Mouse (Mus musculus): ENCODE data around the gene Ccdc34. TPM values are rescaled to one million over a fixed set of nuclear protein-coding genes. Genes with fewer than 3 reads are reported as not detected.
A peak's percentile ranks its signal among the peaks of the same experiment; 100 is the strongest.

Gene Ccdc34
- polyA plus RNA-seq (2015; fragmentation: Nextera tagmentation; extraction: Ambion mirVana), result 40.0 and 43.0 TPM in 2 replicates

DNA sequence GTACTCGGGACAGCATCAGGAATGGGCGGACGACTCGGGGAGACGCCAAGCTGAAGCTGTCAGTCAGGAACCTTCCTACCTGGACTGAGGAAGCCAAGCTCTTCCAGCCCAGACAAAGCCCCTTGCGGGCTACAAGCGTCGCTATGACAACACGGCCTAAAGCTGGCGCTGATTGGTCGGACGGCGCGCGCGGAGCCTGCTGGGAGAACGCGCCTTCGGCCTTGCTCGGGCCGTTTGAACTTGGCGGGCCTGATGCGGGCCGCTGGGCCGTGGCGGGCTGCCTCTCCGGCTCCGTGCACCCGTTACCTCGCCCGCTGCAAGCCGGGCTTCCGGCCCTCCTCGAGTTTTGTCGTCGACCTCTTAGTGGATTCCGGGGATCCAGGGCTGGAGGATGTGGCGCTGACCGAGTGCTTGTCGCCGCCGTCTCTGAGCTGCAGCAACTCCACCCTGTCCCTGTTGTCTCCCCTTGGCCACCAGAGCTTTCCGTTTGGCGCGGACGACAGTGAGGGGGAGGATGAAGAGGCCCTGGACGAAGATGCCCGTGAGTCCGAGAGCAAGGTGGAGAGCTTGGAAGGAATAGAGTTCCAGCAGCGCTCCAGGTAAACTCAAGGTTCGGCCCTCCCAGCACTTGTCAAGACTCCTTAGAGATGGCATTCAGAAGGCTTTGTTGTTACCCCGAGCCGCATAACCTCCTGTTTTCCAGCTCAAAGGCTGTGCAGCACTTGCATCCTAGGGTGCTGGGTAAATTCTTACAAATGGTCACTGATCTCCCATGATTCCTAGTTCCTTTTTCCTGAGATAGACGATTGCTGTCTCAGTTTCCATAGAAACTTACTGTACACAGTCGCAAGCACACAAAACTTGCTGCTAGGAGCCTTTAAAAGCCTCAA lies at the start of gene Ccdc34:
TSS of gene Ccdc34 (plus strand) at position 202 of the 890 bp plus-strand sequence.
- peak; percentile 93 for DNase-seq (ENCODE audit: low spot score)

DNA sequence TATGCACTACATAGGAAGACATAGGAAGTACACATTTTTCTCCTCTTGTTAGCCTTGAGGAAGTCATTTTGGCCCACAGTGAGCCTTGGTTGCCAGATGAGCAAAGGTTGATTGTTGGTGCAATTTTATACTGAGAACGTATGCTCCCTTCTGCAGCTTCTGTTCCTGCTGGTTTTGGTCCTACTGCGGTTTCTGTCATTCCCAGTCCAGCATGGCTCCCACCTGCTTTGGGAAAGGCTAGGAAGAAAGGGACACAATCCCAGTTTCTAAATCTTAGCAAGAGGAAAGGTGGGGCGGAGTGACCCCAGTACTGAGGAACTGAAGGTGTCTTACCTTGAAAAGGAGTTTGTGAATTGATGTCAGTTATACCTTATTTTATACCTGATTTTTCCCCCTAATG lies 48.2 kb upstream of the Ccdc34 start:
- no peak for DNase-seq (ENCODE audit: low spot score)

DNA sequence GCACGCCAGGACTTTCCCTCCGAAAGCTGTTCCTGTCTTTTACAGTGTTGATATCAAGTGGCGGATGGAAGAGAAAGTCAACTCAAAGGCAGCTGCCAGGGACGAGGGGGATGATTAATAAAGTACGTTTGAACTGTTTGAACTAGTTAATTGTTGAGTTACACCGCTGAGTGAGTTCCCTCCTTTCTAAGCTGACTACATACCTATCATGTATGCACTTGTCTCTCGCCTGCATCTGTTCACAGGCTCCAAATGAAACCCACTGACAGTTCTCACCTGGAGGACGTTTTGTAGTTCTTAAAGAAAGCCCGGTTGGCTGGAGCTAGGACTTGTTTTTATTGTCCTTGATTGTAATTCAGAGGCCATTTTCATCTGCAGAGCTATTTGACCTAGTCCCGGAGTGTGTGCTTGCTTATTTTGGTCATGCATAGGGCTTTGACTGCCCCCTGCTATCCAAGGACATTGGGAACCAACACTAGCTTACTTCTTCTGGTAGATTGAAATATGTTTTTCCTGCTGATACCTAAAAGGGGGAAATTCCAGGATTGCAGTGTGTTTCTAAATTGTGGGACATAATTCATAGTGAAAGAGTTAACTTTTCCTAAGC lies 47.6 kb upstream of the Ccdc34 start:
- DNase-seq (ENCODE audit: low spot score), result no peak

DNA sequence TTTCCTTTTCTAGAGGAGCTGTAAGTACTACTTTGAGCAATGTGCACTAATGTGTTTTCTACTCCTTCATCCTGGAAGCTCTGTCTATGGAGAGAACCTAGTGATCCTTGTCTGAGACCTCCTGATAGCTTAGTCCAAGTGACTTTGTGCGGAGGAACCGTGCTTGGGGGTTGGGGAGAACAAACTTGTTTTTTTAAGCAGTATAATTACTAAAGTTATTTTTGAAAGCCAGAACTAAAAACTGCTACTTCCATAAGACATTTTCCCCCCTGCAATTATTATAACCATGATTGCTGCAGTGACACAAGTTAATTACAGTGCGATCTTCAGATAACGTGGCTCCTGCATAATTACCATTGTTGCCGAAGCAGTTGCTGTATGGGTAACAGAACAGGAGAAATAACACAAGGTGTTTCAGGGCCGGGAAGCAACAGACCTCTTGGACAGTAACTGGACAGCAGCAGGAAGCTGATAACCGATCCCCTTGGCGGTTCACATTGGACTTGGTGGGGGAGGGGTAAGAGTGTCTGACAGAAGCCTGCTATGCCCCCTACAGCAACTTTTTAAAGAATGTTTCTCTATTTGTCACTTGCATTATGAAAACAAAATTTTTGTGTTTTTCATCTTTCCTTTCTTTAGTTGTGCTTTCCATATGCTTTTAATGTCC lies 46.7 kb upstream of the Ccdc34 start:
- no peak for DNase-seq (ENCODE audit: low spot score)

DNA sequence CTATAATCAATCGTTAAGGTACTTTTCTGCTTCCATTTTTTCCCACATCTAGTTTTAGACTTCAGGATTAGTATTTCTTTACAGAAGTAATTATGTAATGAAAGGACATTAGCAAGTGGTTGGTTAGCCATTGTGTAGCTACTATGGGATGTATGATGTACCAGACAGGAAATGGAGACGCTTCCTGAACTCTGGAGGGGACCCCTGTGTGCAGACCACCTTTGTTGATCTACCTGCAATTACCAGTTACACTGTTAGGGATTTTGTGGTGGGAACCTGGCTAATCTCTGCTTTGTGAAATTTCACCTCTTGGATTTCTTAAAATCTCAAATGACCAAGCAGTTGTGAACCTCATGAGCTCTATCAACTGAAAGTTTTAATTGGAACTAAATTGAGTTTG lies 45.3 kb upstream of the Ccdc34 start:
- no peak for DNase-seq (ENCODE audit: low spot score)

DNA sequence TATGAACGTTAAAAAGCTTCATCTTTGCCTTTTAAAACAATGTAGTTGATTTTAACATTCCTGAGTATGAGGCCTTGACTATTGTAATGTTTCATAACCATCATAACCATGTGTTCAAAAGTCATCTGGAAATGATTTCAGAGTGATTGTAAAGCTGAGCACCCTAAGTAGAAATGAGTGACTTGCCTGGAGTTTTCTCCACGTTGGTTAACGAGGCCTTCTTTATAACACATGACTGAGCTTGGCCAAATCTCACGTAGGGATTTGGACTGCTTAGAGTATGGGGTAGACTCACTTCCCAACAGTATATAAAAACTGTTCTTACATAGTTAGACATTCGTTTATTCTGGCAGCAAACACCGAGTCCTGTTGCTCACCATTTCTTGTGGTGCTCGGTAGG lies 44.7 kb upstream of the Ccdc34 start:
- no peak for DNase-seq (ENCODE audit: low spot score)

DNA sequence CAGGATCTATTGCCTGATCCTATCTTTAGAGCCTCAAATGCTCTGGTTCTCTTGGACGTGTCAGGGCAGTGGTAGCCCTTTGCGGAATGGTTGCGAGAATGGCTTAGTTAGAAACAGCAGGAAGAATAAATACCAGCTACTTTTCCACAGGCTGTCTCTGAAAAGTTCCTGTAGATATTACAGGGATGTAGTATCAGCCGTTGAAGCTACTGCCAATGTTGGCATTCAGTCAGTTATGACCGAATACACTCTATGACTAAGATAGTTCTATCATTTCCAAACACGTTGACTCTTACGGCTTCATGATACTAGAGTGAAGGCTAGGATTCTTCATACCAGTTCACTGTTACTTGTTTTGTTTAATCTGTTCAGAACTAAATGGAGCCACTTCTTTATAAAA lies 42.8 kb upstream of the Ccdc34 start:
- DNase-seq (ENCODE audit: low spot score), result no peak

DNA sequence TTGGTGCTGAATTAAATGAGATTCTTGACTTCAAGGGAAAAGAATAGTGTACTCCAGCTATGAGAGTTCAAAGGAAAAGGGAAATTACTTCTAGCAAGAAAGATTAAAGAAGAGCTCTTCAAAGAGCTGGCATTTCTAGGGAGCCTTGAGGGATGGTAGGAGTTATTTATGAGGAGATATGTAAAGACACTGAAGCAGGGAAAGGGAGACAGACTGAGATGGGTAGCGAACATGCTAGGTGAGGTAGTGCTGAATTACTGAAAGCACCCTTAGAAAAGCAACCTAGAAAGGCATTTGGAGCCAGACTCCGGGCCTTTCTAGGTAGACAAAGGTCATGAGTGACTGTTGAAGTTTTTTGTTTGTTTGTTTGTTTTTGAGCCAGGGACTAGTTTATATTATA lies 41.4 kb upstream of the Ccdc34 start:
- no peak for DNase-seq (ENCODE audit: low spot score)

DNA sequence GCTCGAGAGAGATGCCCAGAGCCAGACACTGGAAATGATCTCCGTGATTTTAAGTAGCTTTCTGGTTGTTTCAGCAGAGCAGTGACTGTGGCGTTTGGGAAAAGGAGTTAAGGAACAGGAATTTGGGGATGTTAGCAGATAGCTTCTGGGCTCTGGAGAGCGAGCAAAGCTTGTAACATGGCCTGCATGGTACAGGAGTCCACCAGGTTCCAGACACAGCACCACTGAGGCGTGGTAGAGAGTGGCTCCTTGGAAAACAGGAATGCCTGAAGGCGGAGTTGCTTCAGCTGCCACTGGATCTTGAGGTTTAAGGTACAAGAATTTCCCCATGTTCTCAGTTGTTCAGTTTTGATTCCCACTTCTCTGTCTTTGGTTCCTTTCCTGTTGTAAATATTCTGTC lies 40.3 kb upstream of the Ccdc34 start:
- no peak for DNase-seq (ENCODE audit: low spot score)

DNA sequence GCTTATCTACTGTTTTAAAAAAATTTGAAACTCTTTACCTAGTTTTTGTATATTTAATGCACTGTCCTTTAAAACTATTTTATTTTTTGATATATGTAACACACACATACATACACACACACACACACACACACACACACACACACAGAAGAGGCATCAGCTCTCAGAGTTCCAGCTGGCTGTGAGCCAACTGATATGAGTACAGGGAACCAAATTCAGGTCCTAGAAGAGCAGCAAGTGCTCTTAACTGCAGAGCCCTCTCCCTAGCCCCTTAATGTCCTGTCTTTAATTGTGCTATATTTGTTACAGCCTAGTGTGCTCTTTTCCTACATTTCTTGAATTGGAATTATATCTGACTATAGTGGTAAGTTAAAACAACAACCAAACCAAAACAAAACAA lies 38.4 kb upstream of the Ccdc34 start:
- no peak for DNase-seq (ENCODE audit: low spot score)

DNA sequence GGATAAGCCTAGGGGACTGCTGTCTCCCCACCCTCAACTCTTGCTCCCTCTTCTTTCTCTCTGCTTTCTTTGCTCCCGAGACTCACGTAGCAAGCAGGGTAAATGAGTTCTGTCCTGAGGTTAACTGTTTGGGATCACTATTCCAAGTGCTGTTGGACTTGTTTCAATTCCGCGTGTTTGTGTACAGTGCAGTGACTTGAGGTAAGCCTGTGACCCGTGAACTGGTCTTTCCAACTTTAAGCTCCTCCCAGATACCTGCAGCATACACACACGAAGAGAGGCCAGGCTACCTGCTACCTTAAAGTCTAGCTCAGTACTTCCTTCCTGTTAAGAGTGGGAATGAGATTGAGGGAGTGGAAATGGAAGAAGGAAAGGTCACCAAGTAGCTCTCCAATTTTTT lies 34.2 kb upstream of the Ccdc34 start:
- DNase-seq (ENCODE audit: low spot score), result no peak

DNA sequence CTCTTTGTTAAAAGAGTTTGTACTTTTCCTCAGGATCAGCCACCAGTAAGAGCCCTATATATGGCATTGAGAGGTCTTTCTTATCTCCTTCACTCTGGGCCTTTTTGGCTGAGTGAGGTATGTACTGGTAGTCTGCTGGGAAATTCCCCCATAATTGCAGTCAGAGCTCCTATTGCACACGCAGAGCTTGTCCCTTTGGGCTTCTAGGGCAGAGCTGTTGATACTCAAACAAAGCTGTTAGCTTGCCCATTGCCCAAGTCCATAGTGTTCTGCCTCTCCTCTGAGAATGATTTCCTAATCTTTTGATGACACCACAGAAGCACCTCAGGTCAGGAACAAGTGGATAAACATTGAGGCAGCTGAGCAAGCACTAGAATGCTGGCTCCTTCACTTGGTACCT lies 32.7 kb upstream of the Ccdc34 start:
- no peak for DNase-seq (ENCODE audit: low spot score)

DNA sequence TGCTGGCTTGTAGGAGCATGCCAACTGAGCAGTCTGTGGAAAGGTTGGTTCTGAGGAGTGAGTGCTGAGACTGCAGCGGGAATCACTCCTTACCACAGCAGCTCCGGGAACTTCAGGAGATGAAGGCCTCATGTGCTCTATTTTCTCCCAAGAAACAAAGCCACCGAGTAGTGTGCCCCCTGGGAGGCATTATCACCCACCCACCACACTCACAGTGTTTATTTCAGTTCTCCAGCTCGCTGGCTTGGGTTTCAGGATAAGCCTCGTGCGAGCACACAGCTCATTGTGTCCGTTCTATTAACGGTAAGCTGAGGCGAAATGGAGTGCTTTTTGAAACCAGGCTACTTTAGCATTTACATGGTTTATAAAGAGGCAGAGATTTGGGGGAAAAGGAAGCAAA lies 32.1 kb upstream of the Ccdc34 start:
- DNase-seq (ENCODE audit: low spot score), result no peak

DNA sequence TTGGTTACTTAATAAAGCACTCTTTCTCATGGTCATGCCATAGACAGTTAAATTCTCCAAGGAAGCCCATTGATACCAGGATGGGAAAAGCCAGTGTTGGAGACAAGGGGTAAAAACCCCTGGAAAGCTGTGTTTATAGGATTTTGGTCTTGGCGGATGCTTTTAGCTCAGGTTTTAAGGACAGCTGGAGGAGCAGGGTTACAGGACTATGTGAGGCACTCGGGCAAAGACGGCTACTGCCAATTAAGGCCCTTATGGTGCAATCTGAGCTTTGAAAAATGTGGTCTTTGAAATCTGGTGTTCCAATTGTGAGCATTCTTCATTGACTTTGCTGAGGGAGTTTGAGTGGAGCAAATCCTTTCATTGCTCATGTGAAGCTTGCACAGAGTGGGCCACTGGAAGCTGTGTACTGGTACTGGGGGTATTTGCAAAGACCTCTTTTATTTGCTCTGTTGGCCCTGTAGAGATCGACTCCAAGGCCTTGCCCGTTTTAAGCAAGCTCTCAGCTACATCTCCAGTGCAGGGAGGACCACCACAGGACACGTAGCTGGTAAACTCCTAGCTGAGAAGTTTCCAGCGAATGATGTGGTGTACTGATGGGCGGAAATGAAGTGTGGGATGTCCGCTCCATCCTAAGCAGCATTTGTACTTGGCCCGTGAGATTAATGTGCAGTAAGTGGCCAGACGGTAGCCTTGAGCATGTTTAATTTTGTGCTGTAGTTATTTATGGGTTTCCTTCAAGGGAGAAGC lies 31.4 kb upstream of the Ccdc34 start:
- DNase-seq (ENCODE audit: low spot score), result no peak

DNA sequence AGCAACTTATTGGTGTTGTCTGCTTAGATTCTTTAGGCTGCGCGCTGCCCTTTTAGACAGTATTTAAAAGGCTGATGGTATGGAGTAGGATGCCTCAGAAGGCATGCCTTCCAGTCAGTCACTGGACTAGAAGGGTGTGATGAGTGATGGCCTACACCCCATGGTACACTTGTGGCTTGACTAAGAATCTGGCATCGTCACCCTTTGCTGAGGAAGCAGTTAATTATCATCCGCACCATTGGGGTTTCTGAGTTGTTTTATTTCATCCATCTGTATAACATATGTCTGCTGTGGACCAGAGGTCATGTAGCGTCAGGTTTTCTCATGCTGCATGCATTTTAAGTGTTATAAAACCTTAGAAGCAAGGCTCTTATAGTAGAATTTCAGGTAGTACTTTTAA lies 29.7 kb upstream of the Ccdc34 start:
- no peak for DNase-seq (ENCODE audit: low spot score)

DNA sequence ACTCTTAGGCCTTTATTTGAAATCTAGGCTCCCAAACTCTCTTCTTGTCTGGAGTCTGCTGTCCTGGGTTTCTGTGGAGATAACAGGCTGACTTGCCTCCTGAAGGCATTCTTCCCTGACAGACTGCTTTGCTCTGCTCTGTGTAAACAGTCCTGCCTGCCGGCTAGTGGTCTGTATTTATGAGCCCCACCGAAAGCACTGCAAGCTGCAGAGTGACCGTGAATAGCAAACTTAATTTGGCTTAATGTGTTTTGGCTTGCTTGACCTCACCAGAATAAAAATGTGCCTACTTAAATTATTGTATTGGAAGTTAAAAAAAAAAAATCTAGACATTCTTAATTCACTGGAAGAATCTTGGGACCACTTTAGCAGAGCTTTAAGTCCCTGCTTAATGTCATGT lies 28.4 kb upstream of the Ccdc34 start:
- DNase-seq (ENCODE audit: low spot score), result no peak

DNA sequence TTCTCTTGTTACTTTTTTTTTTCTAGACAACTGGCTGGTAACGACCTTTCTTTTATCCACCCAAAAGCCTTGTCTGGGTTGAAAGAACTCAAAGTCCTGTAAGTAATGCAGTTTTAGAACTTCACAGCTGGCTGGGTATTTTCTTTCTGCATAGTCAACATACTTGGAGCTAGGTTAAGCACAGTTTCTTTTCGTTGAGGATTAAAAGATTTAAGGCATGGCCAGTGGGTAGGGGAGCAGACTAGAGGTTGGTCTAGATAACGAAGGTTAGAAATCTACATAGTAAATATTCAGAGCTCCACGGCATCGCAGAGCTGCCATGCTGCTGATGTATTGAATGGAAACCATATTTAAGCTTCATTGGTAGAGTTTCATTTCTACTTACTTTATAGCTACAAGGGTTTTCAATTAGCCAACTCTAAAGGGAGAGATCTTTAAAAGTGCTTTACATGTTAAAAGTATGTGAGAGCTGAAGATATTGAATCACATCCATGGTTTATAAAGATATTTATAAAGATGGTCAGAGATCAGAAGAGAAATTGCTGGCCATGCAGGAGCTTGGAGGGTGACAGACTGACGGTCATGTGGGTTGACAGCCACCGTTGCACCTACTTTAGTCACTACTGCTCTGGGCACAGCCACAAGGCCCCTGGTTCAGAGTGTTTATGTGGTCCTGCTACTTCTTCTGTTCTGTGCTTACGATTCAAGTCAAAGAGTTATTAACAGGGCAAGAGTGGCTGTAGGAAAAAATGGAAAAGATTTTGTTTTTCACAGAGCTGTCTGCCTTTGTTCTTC lies 27.7 kb upstream of the Ccdc34 start:
- no peak for DNase-seq (ENCODE audit: low spot score)

DNA sequence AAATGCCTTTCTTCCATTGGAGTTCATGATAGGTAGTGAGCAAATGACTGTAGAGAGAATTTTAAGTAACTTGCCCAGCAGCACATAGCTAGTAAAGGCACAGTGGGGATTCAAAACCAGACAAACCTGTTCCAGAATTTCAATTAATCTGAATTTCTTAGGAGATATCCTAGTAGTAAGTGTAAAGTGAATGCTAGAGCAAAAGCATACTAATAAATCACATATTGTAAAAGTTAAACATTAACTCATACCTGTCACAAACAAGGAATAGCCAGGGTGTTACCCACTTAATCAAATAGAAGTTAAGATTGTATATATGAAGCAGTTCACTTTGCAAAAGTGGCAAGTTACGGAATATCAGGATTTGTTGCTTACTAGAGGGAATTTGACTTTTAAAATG lies 25.9 kb upstream of the Ccdc34 start:
- DNase-seq (ENCODE audit: low spot score), result no peak

DNA sequence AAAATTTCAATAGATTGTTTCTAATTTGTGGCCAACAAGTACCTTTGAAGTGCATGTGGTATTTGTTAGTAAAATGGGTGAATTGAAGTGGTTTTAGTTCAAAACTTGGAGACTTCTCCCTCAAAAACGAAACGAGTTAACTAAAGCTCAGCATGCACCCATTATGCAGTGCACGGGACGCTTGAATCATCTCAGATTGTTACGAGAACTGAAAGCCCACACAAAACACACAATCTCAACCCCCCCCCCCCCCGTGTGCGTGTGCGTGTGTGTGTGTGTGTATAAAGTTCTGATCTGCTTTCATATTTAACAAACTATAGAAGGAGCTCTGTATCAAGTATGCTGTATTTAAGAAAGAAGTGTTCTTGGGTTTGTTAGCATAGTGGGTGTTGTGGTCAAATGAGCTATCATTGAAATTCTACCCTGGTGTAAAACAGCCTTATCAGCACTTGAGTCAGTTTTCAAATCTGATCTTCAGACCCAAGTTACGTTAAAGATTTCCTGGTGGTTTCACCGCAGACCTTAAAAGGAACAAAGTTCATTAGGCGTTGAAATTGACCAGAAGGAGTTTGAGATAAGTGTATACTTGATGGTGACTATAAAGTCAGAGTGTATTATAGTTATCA lies 25.1 kb upstream of the Ccdc34 start:
- DNase-seq (ENCODE audit: low spot score), result no peak

DNA sequence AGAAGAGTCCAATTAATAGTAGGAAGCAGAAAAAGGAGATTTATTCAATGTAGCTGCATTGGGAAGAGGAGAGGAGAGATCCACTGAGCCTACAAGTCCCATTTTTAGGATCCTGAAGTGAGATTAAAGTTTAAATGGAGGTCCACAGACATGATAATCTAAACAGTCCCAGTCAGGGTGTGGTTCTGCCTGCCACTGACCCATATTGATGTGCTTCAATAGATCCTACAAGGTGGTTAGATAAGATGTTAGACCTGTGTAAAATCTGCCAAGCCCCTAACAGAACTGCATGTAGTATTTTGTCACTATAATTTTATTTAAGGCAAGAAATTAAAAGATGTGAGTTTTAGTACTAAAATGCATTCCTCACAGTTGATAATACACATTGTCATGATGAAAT lies 24.2 kb upstream of the Ccdc34 start:
- DNase-seq (ENCODE audit: low spot score), result no peak

Measured in thymus, postnatal 0 days (tissue).